Mouse (Mus musculus) embryo, embryonic 11.5 days (tissue): Measurements from ENCODE around the gene Echdc2.

ENCODE experiments used
- DNase-seq: peaks from one replicate; pipeline ENCODE4 v3.0.0-alpha.2; 2012; ENCODE audit warnings: low read depth, low spot score

The Echdc2 gene

DNA sequence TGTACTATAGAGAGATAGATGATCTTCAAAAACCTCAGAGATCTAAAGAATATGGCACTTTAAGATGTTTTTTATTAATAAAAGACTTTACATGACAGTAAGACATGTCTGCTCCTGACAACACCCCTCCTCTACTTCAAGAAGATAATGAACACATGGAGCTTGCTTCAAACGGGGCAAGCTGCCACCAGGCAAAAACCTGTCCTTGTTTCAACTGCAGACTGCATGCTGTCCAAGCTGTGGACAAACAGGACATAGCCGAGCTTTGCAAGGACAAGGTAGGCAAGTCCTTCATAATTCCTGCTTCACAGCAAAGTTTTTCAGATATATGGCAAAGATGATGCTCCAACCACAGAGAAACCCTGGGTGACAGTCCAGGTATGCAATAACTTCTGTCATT is 34.0 kb downstream of the Echdc2 start:
- DNase-seq, result no peak

DNA sequence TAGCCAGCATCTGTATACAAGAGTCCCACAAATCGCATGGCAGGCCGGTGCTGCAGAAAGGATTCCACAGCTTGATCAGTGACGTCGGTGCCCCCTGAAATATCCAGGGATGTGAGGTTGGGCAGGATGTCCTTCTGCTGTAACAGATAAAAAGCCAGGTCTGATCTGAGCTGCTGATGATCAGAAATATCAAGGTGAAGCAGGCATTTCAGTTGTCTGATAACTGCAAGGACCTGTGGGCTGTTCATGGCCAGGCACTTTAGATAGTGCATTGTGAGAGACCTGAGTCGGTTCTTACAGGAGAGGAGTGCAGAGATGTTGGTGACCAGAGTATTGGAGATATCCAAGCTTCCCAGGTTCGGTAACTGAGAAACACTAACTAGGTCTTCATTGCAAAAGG is 39.4 kb downstream of the Echdc2 start:
- no peak for DNase-seq

DNA sequence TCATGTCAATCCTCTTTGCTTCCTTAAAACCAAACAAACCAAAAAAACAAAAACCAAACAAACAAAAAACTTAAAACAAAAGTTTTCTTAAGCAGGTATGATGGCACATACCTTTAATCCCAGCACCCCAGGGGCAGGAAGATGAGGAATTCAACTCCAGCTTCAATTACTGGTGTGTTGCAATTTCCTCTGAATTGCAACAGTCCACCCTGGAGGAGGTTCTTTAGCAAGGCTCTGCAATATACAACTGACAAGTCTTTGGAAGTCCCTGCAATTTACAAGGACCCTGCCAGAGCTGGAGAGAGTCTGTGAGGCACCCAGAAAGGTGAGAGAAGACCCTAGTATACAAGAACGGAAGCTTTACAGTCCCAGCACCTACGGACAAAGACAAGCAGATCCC is 47.8 kb downstream of the Echdc2 start:
- no peak for DNase-seq

DNA sequence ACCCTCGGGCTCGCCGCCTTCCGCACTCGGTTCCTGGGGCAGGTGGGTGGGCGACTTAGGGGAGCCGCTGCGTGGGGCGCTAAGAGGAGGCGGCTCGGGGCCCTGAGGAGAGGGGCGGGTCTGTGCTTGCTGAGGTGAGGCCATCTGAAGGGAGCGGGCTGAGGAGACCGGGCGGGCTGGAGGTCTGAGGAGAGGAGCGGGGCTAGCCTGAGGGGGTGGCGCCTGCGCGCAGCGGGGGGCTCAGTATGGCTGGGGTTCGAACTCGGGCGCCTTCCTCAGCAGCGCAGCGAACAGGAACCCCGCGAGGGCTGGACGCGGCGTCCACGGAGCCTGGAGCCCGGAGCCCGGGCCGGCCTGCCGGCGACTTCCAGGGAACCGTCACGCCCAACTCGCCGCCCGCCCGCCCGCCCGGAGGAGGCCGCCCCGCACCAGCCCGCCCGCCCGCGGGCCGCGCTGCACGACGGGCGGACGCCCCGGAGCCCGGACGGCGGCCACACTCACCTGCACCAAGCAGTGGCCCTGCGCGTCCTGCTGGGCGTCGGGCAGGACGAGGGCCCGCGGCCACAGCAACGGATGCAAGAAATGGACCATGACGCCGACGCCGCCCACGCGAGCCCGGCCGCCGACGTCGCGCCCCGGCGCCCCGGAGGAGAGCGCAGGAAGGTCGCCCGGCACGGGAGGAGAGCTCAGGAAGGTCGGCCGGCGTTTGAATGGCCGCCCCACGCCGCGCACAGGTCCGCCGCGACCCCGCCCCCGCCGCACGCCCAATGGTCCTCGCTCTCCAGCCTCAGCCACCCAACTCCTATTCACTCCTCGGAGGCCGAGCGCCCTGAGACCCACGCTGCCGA is 52.3 kb downstream of the Echdc2 start, which contains the start of gene Zyg11a:
Gene Zyg11a (minus strand): TSS at position 717 of the 848 bp plus-strand sequence.
- DNase-seq, result no peak

DNA sequence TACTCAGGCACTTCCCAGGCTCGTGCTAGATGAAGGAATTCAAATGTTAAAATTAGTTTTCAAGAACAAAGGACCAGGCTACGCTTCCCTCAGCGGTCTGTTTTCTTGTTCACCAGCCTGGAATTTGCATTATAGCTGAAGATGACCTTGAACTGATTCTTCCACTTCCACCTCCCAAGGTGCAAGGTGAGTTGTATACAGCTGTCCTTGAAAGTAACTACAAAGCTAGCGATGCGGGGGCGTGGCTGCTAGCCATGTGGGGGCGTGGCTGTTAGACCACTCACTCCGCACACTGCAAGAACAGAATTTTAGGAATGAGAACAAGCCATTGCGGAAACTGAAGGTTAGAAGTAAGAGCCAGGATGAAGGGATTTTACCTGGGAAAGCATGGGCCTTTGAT is 53.8 kb downstream of the Echdc2 start:
- peak; percentile 13 for DNase-seq

DNA sequence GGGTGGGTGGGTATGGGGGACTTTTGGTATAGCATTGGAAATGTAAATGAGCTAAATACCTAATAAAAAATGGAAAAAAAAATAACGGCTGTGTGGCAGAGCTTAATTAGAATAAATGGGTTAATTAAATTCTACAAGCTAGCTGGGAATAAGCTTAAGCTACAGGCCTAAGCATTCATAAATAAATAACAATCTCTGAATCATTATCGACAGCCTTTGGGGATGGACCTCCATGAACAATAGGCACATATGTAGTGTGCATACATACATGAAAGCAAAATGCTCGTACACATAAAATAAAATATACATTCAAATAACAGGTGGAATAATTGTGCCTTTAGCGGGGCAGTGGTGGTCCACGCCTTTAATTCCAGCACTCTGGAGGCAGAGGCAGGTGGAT is 57.3 kb downstream of the Echdc2 start:
- no peak for DNase-seq

DNA sequence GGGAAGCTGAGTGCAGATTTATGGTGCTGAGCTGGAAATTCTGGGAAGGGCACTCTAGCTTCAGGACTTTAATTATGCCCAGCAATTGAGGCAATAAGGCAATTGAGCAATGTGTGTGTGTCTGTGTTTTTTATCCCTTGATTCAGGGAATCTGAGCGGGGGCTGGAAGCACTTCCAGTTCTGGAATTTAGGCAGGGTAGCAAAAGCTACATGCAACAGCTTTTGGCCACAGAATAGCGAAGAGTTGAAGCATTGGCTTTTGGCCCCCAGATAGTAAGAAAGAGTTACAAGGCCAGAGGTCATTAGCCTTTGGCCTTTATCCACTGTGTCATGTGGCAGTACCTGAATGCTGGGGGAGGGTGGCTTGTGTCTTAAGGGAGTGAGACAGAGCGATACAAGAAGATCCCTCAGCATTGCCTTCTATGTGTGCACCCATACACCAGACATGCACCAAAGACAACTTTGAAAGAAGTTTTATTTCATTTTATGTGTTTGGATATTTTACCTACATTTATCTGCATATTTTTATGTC is 60.2 kb downstream of the Echdc2 start:
- DNase-seq, result no peak
